Mouse (Mus musculus) forebrain, embryonic 12.5 days (tissue): Measurements from ENCODE around the gene Hcls1. TPM values are rescaled to one million over a fixed set of nuclear protein-coding genes. Genes with fewer than 3 reads are reported as not detected.

Experiments used
- ATAC-seq: fragments of 200-750 bp; cut with Nextera tagmentation; 2 replicates; pipeline ENCODE4 v1.8.0; 2017; ENCODE audit warnings: moderate TSS enrichment; ENCODE audit not compliant: low FRiP score
- H3K27ac ChIP-seq: fragments of 300-500 bp; sonication (generic); 2 replicates; pipeline ENCODE4 v1.5.1; 2016; ENCODE audit warnings: mild to moderate bottlenecking
- H3K27me3 ChIP-seq: fragments of 300-500 bp; sonication (generic); 2 replicates; pipeline ENCODE4 v1.6.1; 2016; ENCODE audit warnings: mild to moderate bottlenecking
- H3K36me3 ChIP-seq: fragments of 300-500 bp; sonication (generic); replicated peaks from 2 replicates; pipeline ENCODE4 v1.6.1; 2016; ENCODE audit warnings: mild to moderate bottlenecking
- H3K4me1 ChIP-seq: fragments of 300-500 bp; sonication (generic); 2 replicates; pipeline ENCODE4 v1.6.1; 2016
- H3K4me2 ChIP-seq: fragments of 300-500 bp; sonication (generic); 2 replicates; pipeline ENCODE4 v1.6.1; 2016; ENCODE audit warnings: mild to moderate bottlenecking, moderate library complexity
- H3K4me3 ChIP-seq: fragments of 300-500 bp; sonication (generic); replicated peaks from 2 replicates; pipeline ENCODE4 v1.5.1; 2016; ENCODE audit warnings: mild to moderate bottlenecking
- H3K9ac ChIP-seq: fragments of 300-500 bp; sonication (generic); 2 replicates; pipeline ENCODE4 v1.6.1; 2016; ENCODE audit warnings: mild to moderate bottlenecking
- H3K9me3 ChIP-seq: fragments of 300-500 bp; sonication (generic); 2 replicates; pipeline ENCODE4 v1.6.1; 2016
- WGBS: fragments of 180-500 bp; shearing (Covaris S2); methylation state at CpG from one replicate; pipeline ENCODE4 v1.1.7; 2016; 5-methylcytosine and 5-hydroxymethylcytosine counted together
- polyA plus RNA-seq: library from polyadenylated mRNA; unstranded; fragments of >200 nt; fragmentation: Nextera tagmentation; extraction: Ambion mirVana; gene quantifications from 2 replicates; pipeline ENCODE4 v1.2.1, GENCODE M21; 2016

Hcls1 gene
- polyA plus RNA-seq, result 1.0 and 1.7 TPM in 2 replicates

- Histone ChIP-seq H3K9ac (no peak within 1 kb of the TSS), H3K4me3 (no peak within 1 kb of the TSS), H3K4me1 (no peaks in the 10 kb centered on the region), H3K27me3 (no peaks in the 10 kb centered on the region), H3K9me3 (no peaks in the 10 kb centered on the region), H3K27ac (no peak within 1 kb of the TSS), H3K4me2 (no peak within 1 kb of the TSS), H3K36me3 (peaks cover 34% of the 10 kb centered on the region)
- no peak for ATAC-seq
- WGBS, result 83% methylated on average over 7 of the region's 7 CpGs
Measured at GRCm38 (mm10) chr16:36934841-36935620, at the start of gene Hcls1. Gene Hcls1, plus strand, starts transcription at chr16:36934983.

DNA sequence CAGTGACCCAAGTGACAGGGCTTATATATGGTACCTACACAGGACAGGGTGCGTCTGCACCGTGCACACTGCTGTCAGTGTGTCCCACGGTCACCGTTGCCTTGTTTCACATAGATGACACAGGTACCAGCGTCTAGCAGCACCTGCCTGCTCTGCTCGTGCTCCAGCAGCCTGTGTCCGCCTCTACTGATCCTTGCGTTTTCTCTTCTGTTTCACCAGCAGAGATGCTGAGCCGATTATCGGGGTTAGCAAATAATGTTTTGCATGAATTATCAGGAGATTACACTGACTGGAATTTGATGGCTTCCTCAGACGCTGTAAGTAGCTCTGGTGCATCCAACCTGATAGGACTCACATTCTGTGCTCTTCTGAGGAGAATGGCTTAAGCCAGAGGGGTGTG, 48.9 kb upstream of the Hcls1 start:
- ATAC-seq, result no peak
- Histone ChIP-seq H3K4me3 (no peak overlapping the region), H3K9me3 (no peaks in the 10 kb centered on the region), H3K27me3 (no peaks in the 10 kb centered on the region), H3K4me2 (no peak overlapping the region), H3K27ac (no peak overlapping the region), H3K4me1 (peaks cover 9% of the 10 kb centered on the region), H3K36me3 (peaks cover 26% of the 10 kb centered on the region), H3K9ac (no peak overlapping the region)
- 94% methylated on average over 11 of the region's 11 CpGs for WGBS

DNA sequence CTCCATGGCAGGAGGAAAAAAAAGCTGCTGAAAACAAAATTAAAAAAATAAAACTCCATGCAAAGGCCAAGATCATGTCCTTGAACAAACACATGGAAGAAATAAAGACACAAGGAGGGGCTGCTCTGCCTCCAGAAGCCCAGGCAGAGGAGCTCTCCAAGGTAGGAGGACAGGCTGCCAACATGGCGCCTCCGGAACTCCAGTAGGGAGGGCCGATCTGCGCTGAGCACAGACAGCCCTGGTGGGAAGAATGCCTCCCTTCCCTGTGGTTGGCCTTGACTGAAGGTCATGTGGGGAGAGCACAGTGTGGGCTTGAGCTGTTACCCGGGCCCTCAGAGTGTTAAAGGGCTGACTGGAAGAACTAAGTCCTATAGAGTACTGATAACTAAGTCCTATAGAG, 47.2 kb upstream of the Hcls1 start:
- ATAC-seq, result no peak
- Histone ChIP-seq H3K27me3 (no peaks in the 10 kb centered on the region), H3K9me3 (no peaks in the 10 kb centered on the region), H3K4me2 (no peak overlapping the region), H3K9ac (no peak overlapping the region), H3K36me3 (peaks cover 39% of the 10 kb centered on the region), H3K27ac (no peak overlapping the region), H3K4me3 (no peak overlapping the region), H3K4me1 (peaks cover 8% of the 10 kb centered on the region)
- 90% methylated on average over 5 of the region's 5 CpGs for WGBS

DNA sequence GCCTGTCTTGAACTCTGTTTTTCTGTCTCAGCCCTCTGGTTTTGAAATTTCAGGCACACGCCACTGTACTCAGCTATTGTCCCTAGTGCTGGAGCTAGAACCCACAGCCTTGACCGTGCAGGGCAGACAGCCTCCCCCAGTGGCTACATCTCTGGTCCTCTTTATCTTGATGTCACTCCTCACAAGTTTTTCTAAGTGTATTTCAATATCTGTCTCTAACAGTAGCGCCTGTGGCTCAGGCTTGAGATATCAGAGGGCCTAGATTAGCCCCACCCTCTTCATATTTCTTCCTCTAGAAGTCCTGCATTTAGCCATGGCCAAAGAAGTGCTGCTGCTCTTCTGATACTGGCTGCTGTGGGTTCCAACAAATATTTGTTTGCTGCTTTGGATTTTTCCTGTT, 44.2 kb upstream of the Hcls1 start:
- no peaks in the 10 kb centered on the region for H3K27me3 ChIP-seq
- peaks cover 49% of the 10 kb centered on the region for H3K36me3 ChIP-seq
- no peaks in the 10 kb centered on the region for H3K9me3 ChIP-seq
- no peaks in the 10 kb centered on the region for H3K4me1 ChIP-seq
- H3K4me2 ChIP-seq, result no peak overlapping the region
- ATAC-seq, result no peak
- 94% methylated on average over 3 of the region's 3 CpGs for WGBS
- no peak overlapping the region for H3K9ac ChIP-seq
- H3K27ac ChIP-seq, result no peak overlapping the region
- H3K4me3 ChIP-seq, result no peak overlapping the region

DNA sequence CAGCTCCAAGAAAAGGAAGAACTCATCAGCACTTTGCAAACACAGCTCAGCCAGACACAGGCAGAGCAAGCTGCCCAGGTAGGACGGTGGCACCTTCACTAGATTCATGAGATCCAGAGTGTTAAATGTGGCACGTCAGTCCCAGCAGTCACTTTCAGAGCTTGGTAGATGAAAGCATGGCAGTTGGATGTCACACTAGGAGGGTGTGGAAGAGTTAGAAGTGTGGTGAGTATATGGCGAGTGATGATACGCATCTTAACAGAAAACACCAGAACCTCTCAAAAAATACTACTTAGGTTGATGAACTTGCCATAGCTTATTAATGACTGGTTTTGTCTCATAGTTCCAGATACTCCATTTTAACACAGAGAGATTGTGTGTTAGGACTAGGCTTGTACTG, 43.4 kb upstream of the Hcls1 start:
- Histone ChIP-seq H3K9ac (no peak overlapping the region), H3K4me2 (no peak overlapping the region), H3K27me3 (no peaks in the 10 kb centered on the region), H3K27ac (no peak overlapping the region), H3K9me3 (no peaks in the 10 kb centered on the region), H3K4me3 (no peak overlapping the region), H3K4me1 (no peaks in the 10 kb centered on the region), H3K36me3 (peaks cover 57% of the 10 kb centered on the region)
- ATAC-seq, result no peak
- 95% methylated on average over 4 of the region's 4 CpGs for WGBS

GRCm38 (mm10) chr16:36893317-36893716, 41.5 kb upstream of the Hcls1 start:
- Histone ChIP-seq H3K4me3 (no peak overlapping the region), H3K27me3 (no peaks in the 10 kb centered on the region), H3K4me1 (no peaks in the 10 kb centered on the region), H3K27ac (no peak overlapping the region), H3K9me3 (no peaks in the 10 kb centered on the region), H3K9ac (no peak overlapping the region), H3K36me3 (peaks cover 62% of the 10 kb centered on the region), H3K4me2 (no peak overlapping the region)
- no peak for ATAC-seq
- WGBS, result 89% methylated on average over 10 of the region's 10 CpGs

- H3K27me3 ChIP-seq, result no peaks in the 10 kb centered on the region
- no peaks in the 10 kb centered on the region for H3K4me1 ChIP-seq
- no peak overlapping the region for H3K4me3 ChIP-seq
- no peak overlapping the region for H3K4me2 ChIP-seq
- WGBS, result 96% methylated on average over 6 of the region's 6 CpGs
- no peaks in the 10 kb centered on the region for H3K9me3 ChIP-seq
- no peak overlapping the region for H3K27ac ChIP-seq
- H3K9ac ChIP-seq, result no peak overlapping the region
- no peak for ATAC-seq
- peaks cover 58% of the 10 kb centered on the region for H3K36me3 ChIP-seq
Measured at GRCm38 (mm10) chr16:36896712-36897111, 38.1 kb upstream of the Hcls1 start.

- Histone ChIP-seq H3K27me3 (no peaks in the 10 kb centered on the region), H3K4me3 (no peak overlapping the region), H3K27ac (no peak overlapping the region), H3K4me1 (no peaks in the 10 kb centered on the region), H3K9me3 (no peaks in the 10 kb centered on the region), H3K36me3 (peaks cover 38% of the 10 kb centered on the region), H3K9ac (no peak overlapping the region), H3K4me2 (no peak overlapping the region)
- 93% methylated on average over 5 of the region's 5 CpGs for WGBS
- ATAC-seq, result no peak
Measured at GRCm38 (mm10) chr16:36903156-36903555, 31.6 kb upstream of the Hcls1 start.

GRCm38 (mm10) chr16:36911909-36912308, 22.9 kb upstream of the Hcls1 start:
- Histone ChIP-seq H3K4me3 (no peak overlapping the region), H3K36me3 (peaks cover 66% of the 10 kb centered on the region), H3K4me1 (no peaks in the 10 kb centered on the region), H3K4me2 (no peak overlapping the region), H3K9ac (no peak overlapping the region), H3K27ac (no peak overlapping the region), H3K27me3 (no peaks in the 10 kb centered on the region), H3K9me3 (no peaks in the 10 kb centered on the region)
- no peak for ATAC-seq
- 91% methylated on average over 10 of the region's 10 CpGs for WGBS

GRCm38 (mm10) chr16:36912311-36912710, 22.5 kb upstream of the Hcls1 start:
- H3K27ac ChIP-seq, result no peak overlapping the region
- H3K4me3 ChIP-seq, result no peak overlapping the region
- H3K27me3 ChIP-seq, result no peaks in the 10 kb centered on the region
- H3K36me3 ChIP-seq, result peaks cover 66% of the 10 kb centered on the region
- no peaks in the 10 kb centered on the region for H3K9me3 ChIP-seq
- no peak overlapping the region for H3K4me2 ChIP-seq
- WGBS, result 94% methylated on average over 13 of the region's 13 CpGs
- H3K9ac ChIP-seq, result no peak overlapping the region
- ATAC-seq, result no peak
- no peaks in the 10 kb centered on the region for H3K4me1 ChIP-seq

GRCm38 (mm10) chr16:36914195-36914594, 20.6 kb upstream of the Hcls1 start:
- H3K27ac ChIP-seq, result no peak overlapping the region
- no peaks in the 10 kb centered on the region for H3K4me1 ChIP-seq
- no peak overlapping the region for H3K9ac ChIP-seq
- H3K4me2 ChIP-seq, result no peak overlapping the region
- no peaks in the 10 kb centered on the region for H3K9me3 ChIP-seq
- ATAC-seq, result no peak
- 93% methylated on average over 5 of the region's 5 CpGs for WGBS
- H3K4me3 ChIP-seq, result no peak overlapping the region
- H3K27me3 ChIP-seq, result no peaks in the 10 kb centered on the region
- peaks cover 72% of the 10 kb centered on the region for H3K36me3 ChIP-seq

DNA sequence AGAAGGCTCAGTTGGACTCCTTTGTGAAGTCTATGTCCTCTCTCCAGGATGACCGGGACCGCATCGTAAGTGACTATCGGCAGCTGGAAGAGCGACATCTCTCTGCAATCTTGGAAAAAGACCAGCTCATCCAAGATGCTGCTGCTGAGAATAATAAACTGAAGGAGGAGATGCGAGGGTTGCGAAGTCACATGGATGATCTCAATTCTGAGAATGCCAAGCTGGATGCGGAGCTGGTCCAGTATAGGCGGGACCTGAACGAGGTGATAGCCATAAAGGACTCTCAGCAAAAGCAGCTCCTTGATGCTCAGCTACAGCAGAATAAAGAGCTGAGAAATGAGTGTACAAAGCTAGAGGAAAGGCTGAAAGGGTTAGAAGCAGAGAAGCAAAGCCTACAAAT, 16.3 kb upstream of the Hcls1 start:
- Histone ChIP-seq H3K9me3 (no peaks in the 10 kb centered on the region), H3K9ac (no peak overlapping the region), H3K4me3 (no peak overlapping the region), H3K27me3 (no peaks in the 10 kb centered on the region), H3K4me1 (no peaks in the 10 kb centered on the region), H3K4me2 (no peak overlapping the region), H3K27ac (no peak overlapping the region), H3K36me3 (peaks cover 53% of the 10 kb centered on the region)
- 95% methylated on average over 10 of the region's 10 CpGs for WGBS
- ATAC-seq, result no peak

DNA sequence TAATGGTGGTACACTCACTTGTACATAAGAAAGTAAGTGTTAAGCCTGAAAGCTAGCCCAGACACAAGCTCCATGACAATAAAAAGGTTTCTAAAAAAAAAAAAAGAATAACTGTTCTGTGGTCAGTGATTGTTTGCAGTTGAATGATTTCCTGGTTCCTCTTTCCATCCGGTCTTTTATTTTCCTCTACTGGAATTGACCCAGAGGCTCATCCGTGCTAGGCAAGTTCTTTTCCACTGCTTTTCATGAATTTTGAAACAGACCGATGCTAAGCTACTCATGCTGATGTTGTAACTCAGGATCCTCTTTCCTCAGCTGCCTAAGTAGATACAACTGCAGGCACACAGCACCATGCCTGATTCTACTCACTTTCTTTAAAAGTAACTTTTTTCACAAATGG, 14.4 kb upstream of the Hcls1 start:
- H3K4me3 ChIP-seq, result no peak overlapping the region
- no peak overlapping the region for H3K27ac ChIP-seq
- no peak overlapping the region for H3K4me2 ChIP-seq
- no peaks in the 10 kb centered on the region for H3K4me1 ChIP-seq
- H3K36me3 ChIP-seq, result peaks cover 42% of the 10 kb centered on the region
- no peaks in the 10 kb centered on the region for H3K9me3 ChIP-seq
- no peaks in the 10 kb centered on the region for H3K27me3 ChIP-seq
- no peak for ATAC-seq
- no peak overlapping the region for H3K9ac ChIP-seq
- 92% methylated on average over 3 of the region's 3 CpGs for WGBS
